Mouse (Mus musculus) frontal cortex, postnatal 25 days (tissue): ENCODE data around the gene Gm11595.
"Not testable (repeated sequence)": the region's sequence is repeated elsewhere in the genome, so short reads cannot be mapped to it uniquely, and the experiment has no call there.

ENCODE experiments used
- DNase-seq, 2 experiments: peaks; one replicate each; pipeline ENCODE4 v3.0.0; 2022; ENCODE audit warnings: low spot score in 2 of 2

Gm11595 gene

GRCm38 (mm10) chr11:99772813-99773212, at the start of gene Gm11595:
TSS of gene Gm11595 (minus strand) at chr11:99772913.
- not testable (repeated sequence) for DNase-seq

- DNase-seq: not testable (repeated sequence)
Observed at GRCm38 (mm10) chr11:99815566-99815965, 42.9 kb upstream of the Gm11595 start, which contains the start of gene Gm11564. TSS of gene Gm11564 (minus strand) at chr11:99815666.

GRCm38 (mm10) chr11:99809792-99810191, 37.1 kb upstream of the Gm11595 start, which contains the start of gene Krtap4-13:
TSS of gene Krtap4-13 (minus strand) at chr11:99809892.
- not testable (repeated sequence) for DNase-seq

GRCm38 (mm10) chr11:99804346-99804745, 31.6 kb upstream of the Gm11595 start, which contains the start of gene Gm11554:
TSS of gene Gm11554 (minus strand) at chr11:99804446.
- DNase-seq: not testable (repeated sequence)

GRCm38 (mm10) chr11:99798832-99799231, 26.1 kb upstream of the Gm11595 start, which contains the start of gene Gm11569:
TSS of gene Gm11569 (minus strand) at chr11:99798932.
- not testable (repeated sequence) for DNase-seq

GRCm38 (mm10) chr11:99793367-99793766, 20.7 kb upstream of the Gm11595 start, which contains the start of gene Gm11596:
TSS of gene Gm11596 (minus strand) at chr11:99793467.
- DNase-seq: no peak

GRCm38 (mm10) chr11:99784900-99785299, 12.2 kb upstream of the Gm11595 start, which contains the start of gene Krtap4-9:
TSS of gene Krtap4-9 (plus strand) at chr11:99785200.
- DNase-seq: not testable (repeated sequence)

- DNase-seq: no peak
Observed at GRCm38 (mm10) chr11:99780604-99781003, 7.9 kb upstream of the Gm11595 start, which contains the start of gene Krtap4-8. TSS of gene Krtap4-8 (minus strand) at chr11:99780704.

GRCm38 (mm10) chr11:99778401-99778800, 5.7 kb upstream of the Gm11595 start:
- no peak for DNase-seq

GRCm38 (mm10) chr11:99768410-99768809, 4.3 kb downstream of the Gm11595 start:
- DNase-seq: no peak

- DNase-seq: no peak
Observed at GRCm38 (mm10) chr11:99758877-99759276, 13.8 kb downstream of the Gm11595 start.

- DNase-seq: no peak
Observed at GRCm38 (mm10) chr11:99743985-99744384, 28.7 kb downstream of the Gm11595 start.

- no peak for DNase-seq
Observed at GRCm38 (mm10) chr11:99734190-99734589, 38.5 kb downstream of the Gm11595 start, which contains the start of gene Gm14180. TSS of gene Gm14180 (minus strand) at chr11:99734290.

GRCm38 (mm10) chr11:99724061-99724460, 48.7 kb downstream of the Gm11595 start:
- DNase-seq: no peak
